Mouse (Mus musculus) heart, embryonic 13.5 days (tissue): ENCODE results near the gene Gm4131. TPM values are rescaled to one million over a fixed set of nuclear protein-coding genes. Genes with fewer than 3 reads are reported as not detected.

Source experiments
- ATAC-seq: fragments of 200-750 bp; cut with Nextera tagmentation; 2 replicates; pipeline ENCODE4 v1.8.0; 2017; ENCODE audit warnings: moderate TSS enrichment; ENCODE audit not compliant: insufficient number of reproducible peaks, low FRiP score, low TSS enrichment; ENCODE audit errors: extremely low read depth
- H3K27ac ChIP-seq: fragments of 300-500 bp; sonication (generic); replicated peaks from 2 replicates; pipeline ENCODE4 v1.5.1; 2015; ENCODE audit warnings: moderate library complexity, mild to moderate bottlenecking, inconsistent platforms
- H3K27me3 ChIP-seq: fragments of 300-500 bp; sonication (generic); replicated peaks from 2 replicates; pipeline ENCODE4 v1.6.1; 2015; ENCODE audit warnings: mild to moderate bottlenecking, inconsistent platforms
- H3K36me3 ChIP-seq: fragments of 300-500 bp; sonication (generic); 2 replicates; pipeline ENCODE4 v1.6.1; 2015; ENCODE audit warnings: mild to moderate bottlenecking, inconsistent platforms
- H3K4me1 ChIP-seq: fragments of 300-500 bp; sonication (generic); 2 replicates; pipeline ENCODE4 v1.6.1; 2015; ENCODE audit warnings: inconsistent platforms
- H3K4me2 ChIP-seq: fragments of 300-500 bp; sonication (generic); 2 replicates; pipeline ENCODE4 v1.6.1; 2015; ENCODE audit warnings: inconsistent platforms, mild to moderate bottlenecking, moderate library complexity
- H3K4me3 ChIP-seq: fragments of 300-500 bp; sonication (generic); 2 replicates; pipeline ENCODE4 v1.5.1; 2015; ENCODE audit warnings: moderate library complexity, mild to moderate bottlenecking, inconsistent platforms
- H3K9ac ChIP-seq: fragments of 300-500 bp; sonication (generic); 2 replicates; pipeline ENCODE4 v1.6.1; 2015; ENCODE audit warnings: inconsistent platforms, mild to moderate bottlenecking, moderate library complexity
- H3K9me3 ChIP-seq: fragments of 300-500 bp; sonication (generic); 2 replicates; pipeline ENCODE4 v1.6.1; 2016; ENCODE audit warnings: inconsistent platforms
- WGBS: fragments of 180-500 bp; shearing (Covaris S2); methylation state at CpG from one replicate; pipeline ENCODE4 v1.1.7; 2015; ENCODE audit warnings: mixed read lengths; 5-methylcytosine and 5-hydroxymethylcytosine counted together
- polyA plus RNA-seq: library from polyadenylated mRNA; unstranded; fragments of >200 nt; fragmentation: Nextera tagmentation; extraction: Ambion mirVana; gene quantifications from 2 replicates; pipeline ENCODE4 v1.2.1, GENCODE M21; 2015

Gene Gm4131
- polyA plus RNA-seq, 1 experiment from 2014 or later: not detected

- WGBS: 18% methylated on average over 22 of the region's 22 CpGs
- no peak overlapping the region for H3K9ac ChIP-seq
- H3K4me1 ChIP-seq: peaks cover 25% of the 10 kb centered on the region
- ATAC-seq: no peak
- no peaks in the 10 kb centered on the region for H3K36me3 ChIP-seq
- H3K4me3 ChIP-seq: peak overlapping the region; percentile 24
- 0 out of 2 replicates have a peak, but pooled peaks cover 1% of the 10 kb centered on the region for H3K27me3 ChIP-seq
- H3K27ac ChIP-seq: no peak overlapping the region
- H3K4me2 ChIP-seq: peak overlapping the region; percentile 60
- no peaks in the 10 kb centered on the region for H3K9me3 ChIP-seq
Measured at GRCm38 (mm10) chr14:62457420-62458181, 109.1 kb downstream of the Gm4131 start.

DNA sequence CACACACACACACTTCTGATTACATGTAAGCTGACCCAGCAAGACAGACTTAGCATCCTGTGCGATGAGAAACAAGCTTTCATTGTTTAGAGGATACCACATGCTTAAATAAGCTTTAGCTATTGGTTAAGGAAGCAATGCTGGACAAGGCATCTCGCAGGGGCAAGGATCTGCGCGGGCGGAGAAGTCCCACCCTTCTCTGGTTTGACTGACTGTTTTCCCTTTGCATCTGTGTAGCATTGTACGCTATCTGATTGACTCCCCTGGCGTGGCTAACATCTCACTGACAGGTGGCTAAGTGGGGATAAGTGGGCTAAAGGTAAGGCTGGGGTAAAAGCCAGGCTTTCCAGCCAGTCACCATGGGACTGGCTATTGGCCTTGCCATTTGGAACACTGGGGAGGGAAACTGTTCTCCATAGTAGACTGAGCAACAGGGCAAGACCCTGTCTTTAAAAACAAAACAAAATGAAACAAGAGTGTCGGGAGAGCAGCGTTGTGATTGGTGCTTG is 110.4 kb downstream of the Gm4131 start, which contains the start of gene Gucy1b2:
TSS of gene Gucy1b2 (minus strand) at position 51 of the 509 bp plus-strand sequence.
- peaks cover 25% of the 10 kb centered on the region for H3K4me1 ChIP-seq
- H3K27ac ChIP-seq: 0 out of 2 replicates have a peak within 1 kb of the TSS, but pooled peaks have one; percentile 32
- peak within 1 kb of the TSS; percentile 60 for H3K4me2 ChIP-seq
- no peaks in the 10 kb centered on the region for H3K36me3 ChIP-seq
- WGBS: 46% methylated on average over 9 of the region's 9 CpGs
- no peaks in the 10 kb centered on the region for H3K9me3 ChIP-seq
- H3K9ac ChIP-seq: 0 out of 2 replicates have a peak within 1 kb of the TSS, but pooled peaks have one; percentile 3
- no peaks in the 10 kb centered on the region for H3K27me3 ChIP-seq
- H3K4me3 ChIP-seq: peak within 1 kb of the TSS; percentile 24
- ATAC-seq: no peak

- 68% methylated on average over 5 of the region's 5 CpGs for WGBS
- Histone ChIP-seq H3K36me3 (no peaks in the 10 kb centered on the region), H3K27me3 (no peaks in the 10 kb centered on the region), H3K9ac (no peak overlapping the region), H3K4me1 (peaks cover 25% of the 10 kb centered on the region), H3K4me3 (no peak overlapping the region), H3K27ac (no peak overlapping the region), H3K9me3 (no peaks in the 10 kb centered on the region), H3K4me2 (no peak overlapping the region)
- no peak for ATAC-seq
Measured at GRCm38 (mm10) chr14:62455570-62455879, 111.2 kb downstream of the Gm4131 start.

- no peak overlapping the region for H3K27ac ChIP-seq
- no peak for ATAC-seq
- no peak overlapping the region for H3K4me3 ChIP-seq
- WGBS: 58% methylated on average over 9 of the region's 9 CpGs
- H3K36me3 ChIP-seq: no peaks in the 10 kb centered on the region
- H3K9ac ChIP-seq: no peak overlapping the region
- no peaks in the 10 kb centered on the region for H3K27me3 ChIP-seq
- H3K4me1 ChIP-seq: peaks cover 25% of the 10 kb centered on the region
- H3K4me2 ChIP-seq: no peak overlapping the region
- no peaks in the 10 kb centered on the region for H3K9me3 ChIP-seq
Measured at GRCm38 (mm10) chr14:62454760-62455569, 111.8 kb downstream of the Gm4131 start.

GRCm38 (mm10) chr14:62454136-62454535 is 112.6 kb downstream of the Gm4131 start:
- no peak overlapping the region for H3K9ac ChIP-seq
- H3K27ac ChIP-seq: no peak overlapping the region
- ATAC-seq: no peak
- peaks cover 25% of the 10 kb centered on the region for H3K4me1 ChIP-seq
- no peaks in the 10 kb centered on the region for H3K36me3 ChIP-seq
- H3K4me2 ChIP-seq: no peak overlapping the region
- no peaks in the 10 kb centered on the region for H3K27me3 ChIP-seq
- no peak overlapping the region for H3K4me3 ChIP-seq
- WGBS: 37% methylated on average over 3 of the region's 3 CpGs
- no peaks in the 10 kb centered on the region for H3K9me3 ChIP-seq

- H3K4me3 ChIP-seq: no peak overlapping the region
- no peak overlapping the region for H3K27ac ChIP-seq
- no peak overlapping the region for H3K4me2 ChIP-seq
- no peak overlapping the region for H3K9ac ChIP-seq
- no peaks in the 10 kb centered on the region for H3K27me3 ChIP-seq
- no peaks in the 10 kb centered on the region for H3K36me3 ChIP-seq
- H3K9me3 ChIP-seq: no peaks in the 10 kb centered on the region
- ATAC-seq: no peak
- H3K4me1 ChIP-seq: peaks cover 25% of the 10 kb centered on the region
- WGBS: 56% methylated on average over 11 of the region's 11 CpGs
Measured at GRCm38 (mm10) chr14:62453276-62453675, 113.4 kb downstream of the Gm4131 start.

GRCm38 (mm10) chr14:62450706-62451105 is 116.0 kb downstream of the Gm4131 start:
- H3K36me3 ChIP-seq: no peaks in the 10 kb centered on the region
- no peak overlapping the region for H3K4me2 ChIP-seq
- H3K9ac ChIP-seq: no peak overlapping the region
- WGBS: 83% methylated on average over 1 of the region's 1 CpGs
- no peak overlapping the region for H3K27ac ChIP-seq
- peaks cover 18% of the 10 kb centered on the region for H3K4me1 ChIP-seq
- H3K4me3 ChIP-seq: no peak overlapping the region
- no peak for ATAC-seq
- no peaks in the 10 kb centered on the region for H3K27me3 ChIP-seq
- no peaks in the 10 kb centered on the region for H3K9me3 ChIP-seq

DNA sequence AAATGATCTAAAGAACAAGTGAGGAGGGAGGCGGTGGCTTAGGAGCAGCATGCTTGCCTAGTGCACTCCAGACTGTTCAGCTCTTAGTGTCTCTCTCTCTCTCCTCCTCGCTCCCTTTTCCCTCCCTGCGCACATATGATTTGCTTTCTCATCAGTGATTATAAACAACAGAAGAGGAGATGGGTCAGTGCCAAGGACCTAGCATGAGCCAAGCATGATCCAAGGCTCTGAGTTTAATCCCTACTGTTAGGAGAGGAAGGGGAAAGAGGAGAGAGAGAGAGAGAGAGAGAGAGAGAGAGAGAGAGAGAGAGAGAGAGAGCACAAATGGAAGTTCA is 119.5 kb downstream of the Gm4131 start:
- Histone ChIP-seq H3K27ac (no peak overlapping the region), H3K4me3 (no peak overlapping the region), H3K9me3 (no peaks in the 10 kb centered on the region), H3K4me1 (peaks cover 2% of the 10 kb centered on the region; the same call in 1 of the 2 replicates), H3K36me3 (no peaks in the 10 kb centered on the region), H3K4me2 (no peak overlapping the region), H3K27me3 (no peaks in the 10 kb centered on the region), H3K9ac (no peak overlapping the region)
- WGBS: 77% methylated on average over 3 of the region's 3 CpGs
- no peak for ATAC-seq

GRCm38 (mm10) chr14:62446385-62447213 is 120.1 kb downstream of the Gm4131 start:
- H3K4me2 ChIP-seq: no peak overlapping the region
- no peaks in the 10 kb centered on the region for H3K9me3 ChIP-seq
- no peak overlapping the region for H3K9ac ChIP-seq
- peaks cover 2% of the 10 kb centered on the region; the same call in 1 of the 2 replicates for H3K4me1 ChIP-seq
- H3K36me3 ChIP-seq: no peaks in the 10 kb centered on the region
- 60% methylated on average over 7 of the region's 7 CpGs for WGBS
- H3K4me3 ChIP-seq: no peak overlapping the region
- ATAC-seq: no peak
- H3K27me3 ChIP-seq: no peaks in the 10 kb centered on the region
- no peak overlapping the region for H3K27ac ChIP-seq

DNA sequence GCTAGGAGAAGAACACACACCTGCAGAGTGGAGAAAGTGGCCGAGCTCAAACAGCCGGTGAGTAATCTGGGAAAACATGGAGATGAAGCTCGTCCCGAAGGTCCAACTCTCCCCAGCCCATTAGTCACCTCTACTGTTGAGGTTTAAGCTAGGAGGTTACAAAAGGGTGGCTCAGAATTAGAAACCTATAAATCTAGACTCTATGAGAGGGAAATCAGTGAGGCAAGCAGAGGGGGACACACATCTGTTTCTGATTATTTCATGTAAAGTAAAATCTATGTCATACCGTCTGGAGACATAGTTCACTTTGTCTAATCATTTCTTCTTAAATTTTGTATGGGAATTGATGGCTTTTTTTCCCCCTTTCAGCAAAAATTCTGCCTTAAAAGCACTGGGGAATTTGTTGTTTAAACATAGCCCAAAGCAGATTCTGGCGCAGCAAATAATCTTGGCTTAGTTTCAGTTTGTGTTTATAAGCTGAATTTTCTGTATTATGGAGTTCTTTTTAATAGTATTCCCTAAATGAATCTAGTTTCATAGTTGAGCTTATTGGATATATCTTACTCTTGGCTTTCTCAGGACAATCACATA is 122.8 kb downstream of the Gm4131 start:
- H3K9ac ChIP-seq: no peak overlapping the region
- peaks cover 2% of the 10 kb centered on the region; the same call in 1 of the 2 replicates for H3K4me1 ChIP-seq
- H3K9me3 ChIP-seq: no peaks in the 10 kb centered on the region
- H3K36me3 ChIP-seq: no peaks in the 10 kb centered on the region
- no peak for ATAC-seq
- H3K4me3 ChIP-seq: no peak overlapping the region
- H3K27ac ChIP-seq: no peak overlapping the region
- H3K27me3 ChIP-seq: no peaks in the 10 kb centered on the region
- H3K4me2 ChIP-seq: no peak overlapping the region
- WGBS: 79% methylated on average over 6 of the region's 6 CpGs
